Mouse (Mus musculus): ENCODE data around the gene Ccdc69. TPM values are rescaled to one million over a fixed set of nuclear protein-coding genes. Genes with fewer than 3 reads are reported as not detected.

Ccdc69 gene
- polyA plus RNA-seq, 1 experiment from 2014 or later: 1.7 TPM

Other genes with a start within 250 kb of the Ccdc69 start
- 9.5 and 9.7 TPM in 2 replicates for gene Lyrm7, start 217.2 kb downstream of the Ccdc69 start, polyA plus RNA-seq (2015; fragmentation: Nextera tagmentation; extraction: Ambion mirVana)
- 450 and 535 TPM in 2 replicates for gene Hint1, start 211.7 kb downstream of the Ccdc69 start, polyA plus RNA-seq (2015; fragmentation: Nextera tagmentation; extraction: Ambion mirVana)
- 379 and 418 TPM in 2 replicates for gene Gpx3, start 175.7 kb downstream of the Ccdc69 start, polyA plus RNA-seq (2015; fragmentation: Nextera tagmentation; extraction: Ambion mirVana)
- 24.2 and 25.0 TPM in 2 replicates for gene Tnip1, start 115.2 kb downstream of the Ccdc69 start, polyA plus RNA-seq (2015; fragmentation: Nextera tagmentation; extraction: Ambion mirVana)
- gene Anxa6, start 44.7 kb downstream of the Ccdc69 start, polyA plus RNA-seq (2015; fragmentation: Nextera tagmentation; extraction: Ambion mirVana): 380 and 403 TPM in 2 replicates
- gene Gm2a, start 20.0 kb upstream of the Ccdc69 start, polyA plus RNA-seq (2015; fragmentation: Nextera tagmentation; extraction: Ambion mirVana): 38.9 and 43.1 TPM in 2 replicates
- not detected in 2 replicates for gene Slc36a3, start 73.6 kb upstream of the Ccdc69 start, polyA plus RNA-seq (2015; fragmentation: Nextera tagmentation; extraction: Ambion mirVana)
- 2.1 and 3.6 TPM in 2 replicates for gene Slc36a2, start 106.9 kb upstream of the Ccdc69 start, polyA plus RNA-seq (2015; fragmentation: Nextera tagmentation; extraction: Ambion mirVana)
- gene Slc36a1, start 126.2 kb upstream of the Ccdc69 start, polyA plus RNA-seq (2015; fragmentation: Nextera tagmentation; extraction: Ambion mirVana): 1.9 and 2.1 TPM in 2 replicates